Mouse (Mus musculus) 3T3-L1 (cell line): ENCODE data around the gene Cdkn3.
"Not testable (repeated sequence)": the region's sequence is repeated elsewhere in the genome, so short reads cannot be mapped to it uniquely, and the experiment has no call there.

Experiments
- DNase-seq: peaks from one replicate; pipeline ENCODE4 v3.0.0-alpha.2; 2015; ENCODE audit warnings: low read depth, low spot score

Cdkn3 gene

GRCm38 (mm10) chr14:46783327-46783926, 23.1 kb downstream of the Cdkn3 start:
- no peak for DNase-seq

- no peak for DNase-seq
Measured at GRCm38 (mm10) chr14:46785247-46785646, 24.9 kb downstream of the Cdkn3 start.

- peak; percentile 56 for DNase-seq
Measured at GRCm38 (mm10) chr14:46787454-46787786, 27.1 kb downstream of the Cdkn3 start.

GRCm38 (mm10) chr14:46787787-46788504, 27.6 kb downstream of the Cdkn3 start, which contains the start of gene Cnih1:
Gene Cnih1, minus strand, starts transcription at chr14:46788411.
- DNase-seq = peak; percentile 79

- DNase-seq = peak; percentile 13
Measured at GRCm38 (mm10) chr14:46788505-46788901, 28.2 kb downstream of the Cdkn3 start.

- DNase-seq = peak; percentile 42
Measured at GRCm38 (mm10) chr14:46790303-46790702, 30.0 kb downstream of the Cdkn3 start.

GRCm38 (mm10) chr14:46790723-46791122, 30.4 kb downstream of the Cdkn3 start:
- peak; percentile 75 for DNase-seq

GRCm38 (mm10) chr14:46794157-46794556, 33.8 kb downstream of the Cdkn3 start:
- DNase-seq = no peak

- peak; percentile 73 for DNase-seq
Measured at GRCm38 (mm10) chr14:46800684-46801345, 40.5 kb downstream of the Cdkn3 start.

GRCm38 (mm10) chr14:46803259-46803658, 42.9 kb downstream of the Cdkn3 start:
- no peak for DNase-seq

GRCm38 (mm10) chr14:46803791-46804190, 43.5 kb downstream of the Cdkn3 start:
- DNase-seq = no peak

GRCm38 (mm10) chr14:46806186-46806585, 45.8 kb downstream of the Cdkn3 start:
- no peak for DNase-seq

- DNase-seq = no peak
Measured at GRCm38 (mm10) chr14:46807927-46808326, 47.6 kb downstream of the Cdkn3 start.

GRCm38 (mm10) chr14:46815640-46816039, 55.3 kb downstream of the Cdkn3 start:
- no peak for DNase-seq

- no peak for DNase-seq
Measured at GRCm38 (mm10) chr14:46816916-46817622, 56.7 kb downstream of the Cdkn3 start.

GRCm38 (mm10) chr14:46818743-46819142, 58.4 kb downstream of the Cdkn3 start:
- DNase-seq = no peak

GRCm38 (mm10) chr14:46819961-46820360, 59.6 kb downstream of the Cdkn3 start:
- not testable (repeated sequence) for DNase-seq
